Mouse (Mus musculus): ENCODE measurements around the gene Klhl20. TPM values are rescaled to one million over a fixed set of nuclear protein-coding genes. Genes with fewer than 3 reads are reported as not detected.

The Klhl20 gene
- total RNA-seq, 2 experiments from 2014 or later, result 19.5 to 20.1 TPM

DNA sequence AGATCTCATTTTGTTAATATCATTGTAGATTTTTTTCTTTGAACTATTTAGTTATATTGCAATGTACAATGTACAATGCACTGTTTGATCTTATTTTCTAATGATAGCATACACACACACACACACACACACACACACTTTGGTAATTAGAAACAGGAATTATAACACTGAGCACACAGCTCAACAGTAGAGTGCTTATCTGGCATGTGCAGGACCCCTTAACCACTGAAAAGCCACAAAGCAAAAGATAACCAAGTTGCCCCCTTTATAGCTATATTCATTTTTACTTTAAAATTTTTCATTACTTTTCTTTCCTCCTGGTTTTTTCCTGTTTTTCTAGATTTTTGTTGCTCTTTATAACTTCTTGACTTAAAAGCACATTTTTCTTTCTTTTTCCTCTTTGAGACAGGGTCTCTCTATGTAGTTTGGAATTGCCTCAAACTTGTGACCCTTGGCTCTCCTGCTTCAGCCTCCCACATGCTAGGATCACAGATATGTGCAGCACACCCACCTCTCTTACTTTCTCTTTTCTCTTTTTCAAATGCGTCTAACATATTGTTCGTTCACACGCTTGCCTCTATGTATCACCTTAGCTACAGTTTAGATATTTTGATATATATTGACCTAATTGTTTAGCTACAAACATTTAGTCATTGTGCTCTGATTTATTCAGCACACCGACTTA is 31.4 kb downstream of the Klhl20 start:
- intact Hi-C loops (cut with DNase I), result no loop called here
- DNase-seq (ENCODE audit: extremely low spot score in 1 of 2, low spot score in 2 of 2), result no peak

DNA sequence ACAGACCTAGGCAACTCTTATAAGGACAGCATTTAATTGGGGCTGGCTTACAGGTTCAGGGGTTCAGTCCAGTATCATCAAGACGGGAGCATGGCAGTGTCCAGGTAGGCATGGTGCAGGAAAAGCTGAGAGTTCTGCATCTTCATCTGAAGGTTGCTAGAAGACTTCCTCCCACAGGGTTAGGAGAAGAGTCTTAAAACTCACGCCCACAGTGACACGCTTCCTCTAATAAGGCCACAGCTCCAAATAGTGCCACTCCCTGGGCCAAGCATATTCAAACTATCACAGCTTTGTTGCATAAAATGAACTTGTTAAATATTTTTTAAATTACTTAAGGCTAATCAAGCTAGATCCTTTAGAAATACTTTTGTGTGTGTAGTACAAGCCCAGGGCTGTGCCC is 54.1 kb downstream of the Klhl20 start:
- intact Hi-C loops (cut with DNase I), result no loop called here
- no peak for DNase-seq (ENCODE audit: extremely low spot score in 1 of 2, low spot score in 2 of 2)

DNA sequence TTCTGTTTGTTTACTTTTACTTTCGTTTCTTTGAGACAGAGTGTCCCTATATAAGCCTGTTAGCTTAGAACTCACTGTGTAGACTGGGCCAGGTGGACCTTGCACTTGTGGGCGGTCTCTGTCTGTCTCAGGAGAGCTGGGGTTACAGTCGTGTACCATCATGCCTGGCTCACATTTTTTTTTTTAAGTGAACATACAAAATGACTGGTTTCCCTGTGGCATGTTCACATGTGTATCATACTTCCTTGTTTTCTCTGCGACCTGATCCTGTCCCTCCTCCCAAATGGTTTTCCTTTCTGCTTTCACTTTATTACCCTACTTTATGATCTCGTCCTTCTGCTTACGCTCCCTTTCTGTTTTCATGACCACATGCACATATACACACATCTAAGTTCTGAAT is 55.1 kb downstream of the Klhl20 start:
- DNase-seq (ENCODE audit: extremely low spot score in 1 of 2, low spot score in 2 of 2), result no peak
- intact Hi-C loops (cut with DNase I), result no loop called here

DNA sequence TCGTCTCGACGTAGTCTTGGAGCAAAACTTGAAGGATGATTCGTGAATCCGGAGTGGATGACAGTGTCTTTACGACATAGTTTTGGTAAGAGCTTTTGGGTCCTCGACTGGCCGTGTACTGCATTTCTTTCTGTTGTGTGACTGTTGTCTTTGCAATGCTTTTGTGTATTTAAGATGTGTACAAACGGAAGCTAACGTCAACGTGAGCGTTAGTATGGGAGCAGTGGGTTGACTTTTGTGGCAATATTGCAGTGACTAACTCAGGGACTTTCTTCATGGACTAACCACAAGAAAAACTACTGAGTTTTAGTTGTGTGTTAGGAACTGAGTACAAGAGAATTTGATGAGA is 60.1 kb downstream of the Klhl20 start:
- no peak for DNase-seq (ENCODE audit: extremely low spot score in 1 of 2, low spot score in 2 of 2)
- intact Hi-C loops (cut with DNase I), result no loop called here

DNA sequence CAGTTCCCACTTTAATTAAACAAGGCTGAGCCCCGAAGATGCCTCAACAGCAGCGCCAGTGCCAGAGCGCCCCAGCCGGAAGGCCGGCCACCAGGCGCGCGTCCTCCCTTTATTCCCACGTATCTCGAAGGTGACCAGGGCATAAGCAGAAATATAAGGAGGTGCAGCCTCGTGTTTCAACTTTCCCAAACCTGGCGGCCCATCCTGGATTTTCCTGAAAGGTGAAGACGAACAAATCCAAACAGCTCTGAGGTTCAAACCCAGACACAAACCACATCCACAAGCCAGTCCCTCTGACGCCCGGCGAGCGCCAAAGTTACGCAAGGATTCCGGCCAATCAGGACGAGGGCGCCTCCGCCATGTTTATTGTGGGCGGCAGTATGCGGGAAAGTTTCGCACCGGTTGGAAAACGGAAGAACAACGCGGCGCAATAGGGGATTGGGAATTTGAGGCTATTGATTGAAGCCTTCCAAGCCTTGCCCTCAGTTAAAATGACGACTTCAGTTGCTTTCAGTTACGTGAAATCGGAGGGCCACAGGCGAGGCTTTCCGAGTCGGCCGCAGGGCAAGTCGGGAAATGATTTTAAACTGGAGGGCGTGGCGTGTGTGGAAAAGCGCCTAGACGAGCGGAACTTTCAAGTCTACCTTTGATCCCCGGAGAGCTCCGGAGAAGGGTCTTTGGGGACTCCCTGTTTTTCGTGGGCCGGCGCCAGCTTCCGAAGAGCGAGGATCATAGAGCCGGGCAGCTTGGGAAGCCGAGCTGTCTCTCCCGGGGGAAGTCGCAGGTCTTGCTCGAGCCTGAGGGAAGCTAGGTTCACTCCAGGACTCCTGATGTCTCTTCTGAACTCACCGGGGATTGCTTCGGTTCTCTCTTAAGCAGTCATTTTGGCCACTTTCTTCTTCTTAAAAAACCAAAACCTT is 60.7 kb downstream of the Klhl20 start, which contains the start of the genes Dars2 and Cenpl:
TSS of gene Dars2 (minus strand) at position 307 of the 920 bp plus-strand sequence.
TSS of gene Cenpl (plus strand) at position 362 of the 920 bp plus-strand sequence.
- intact Hi-C loops (cut with DNase I), result no loop called here
- peak; percentile 96 to 98 for DNase-seq (ENCODE audit: extremely low spot score in 1 of 2, low spot score in 2 of 2)

DNA sequence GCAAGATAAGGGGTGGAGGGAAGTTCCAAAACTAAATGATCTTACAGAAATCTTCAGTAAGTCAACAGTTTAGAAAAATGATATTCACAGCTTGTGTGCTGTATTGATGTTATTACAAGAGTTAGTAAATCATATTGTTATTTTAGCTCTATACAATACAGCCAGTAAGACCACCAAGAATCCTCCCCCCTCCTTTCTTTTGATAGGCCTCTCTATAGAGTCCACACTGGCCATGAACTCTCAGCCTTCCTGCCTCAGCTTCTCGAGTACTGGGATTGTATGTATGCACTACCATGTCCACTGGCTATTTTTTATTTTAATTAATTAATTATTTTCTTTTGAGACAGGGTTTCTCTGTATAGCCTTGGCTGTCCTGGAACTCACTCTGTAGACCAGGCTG is 68.0 kb downstream of the Klhl20 start:
- DNase-seq (ENCODE audit: extremely low spot score in 1 of 2, low spot score in 2 of 2), result no peak
- intact Hi-C loops (cut with DNase I), result no loop called here

DNA sequence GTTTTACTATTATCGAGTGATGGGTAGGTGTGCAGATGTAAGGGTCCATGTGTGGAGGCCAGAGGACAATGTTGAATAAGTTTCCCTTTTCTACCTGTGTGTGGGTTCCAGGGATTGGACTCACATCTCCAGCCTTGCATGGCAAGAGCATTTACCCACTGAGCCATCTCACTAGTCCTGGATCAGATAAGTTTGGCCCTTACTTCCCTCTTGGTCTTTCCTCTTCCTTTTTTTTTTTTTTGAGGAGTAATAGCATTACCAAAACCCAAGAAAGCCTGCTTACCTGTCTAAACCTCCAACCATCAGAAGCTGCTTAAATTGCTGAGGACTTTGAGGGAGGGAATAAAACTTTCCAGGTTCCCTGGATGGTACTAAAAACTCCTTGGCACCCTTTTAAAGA is 74.1 kb downstream of the Klhl20 start:
- DNase-seq (ENCODE audit: extremely low spot score in 1 of 2, low spot score in 2 of 2), result no peak
- intact Hi-C loops (cut with DNase I), result no loop called here

DNA sequence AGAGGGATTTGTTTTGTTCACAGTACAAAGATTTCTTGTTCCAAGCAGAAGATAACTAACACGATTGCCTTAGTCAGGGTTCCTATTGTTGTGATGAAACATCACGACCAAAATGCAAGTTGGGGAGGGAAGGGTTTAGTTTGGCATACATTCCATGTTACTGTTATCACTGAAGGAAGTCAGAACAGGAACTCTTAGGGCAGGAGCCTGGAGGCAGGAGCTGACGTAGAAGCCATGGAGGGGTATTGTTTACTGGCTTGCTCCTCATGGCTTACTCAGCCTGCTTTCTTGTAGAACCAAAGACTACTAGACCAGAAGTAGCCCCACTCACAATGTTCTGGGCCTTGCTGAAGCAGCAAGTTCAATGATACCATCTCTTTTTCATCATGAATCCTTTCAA is 84.3 kb downstream of the Klhl20 start:
- DNase-seq (ENCODE audit: extremely low spot score in 1 of 2, low spot score in 2 of 2), result no peak
- intact Hi-C loops (cut with DNase I), result no loop called here

DNA sequence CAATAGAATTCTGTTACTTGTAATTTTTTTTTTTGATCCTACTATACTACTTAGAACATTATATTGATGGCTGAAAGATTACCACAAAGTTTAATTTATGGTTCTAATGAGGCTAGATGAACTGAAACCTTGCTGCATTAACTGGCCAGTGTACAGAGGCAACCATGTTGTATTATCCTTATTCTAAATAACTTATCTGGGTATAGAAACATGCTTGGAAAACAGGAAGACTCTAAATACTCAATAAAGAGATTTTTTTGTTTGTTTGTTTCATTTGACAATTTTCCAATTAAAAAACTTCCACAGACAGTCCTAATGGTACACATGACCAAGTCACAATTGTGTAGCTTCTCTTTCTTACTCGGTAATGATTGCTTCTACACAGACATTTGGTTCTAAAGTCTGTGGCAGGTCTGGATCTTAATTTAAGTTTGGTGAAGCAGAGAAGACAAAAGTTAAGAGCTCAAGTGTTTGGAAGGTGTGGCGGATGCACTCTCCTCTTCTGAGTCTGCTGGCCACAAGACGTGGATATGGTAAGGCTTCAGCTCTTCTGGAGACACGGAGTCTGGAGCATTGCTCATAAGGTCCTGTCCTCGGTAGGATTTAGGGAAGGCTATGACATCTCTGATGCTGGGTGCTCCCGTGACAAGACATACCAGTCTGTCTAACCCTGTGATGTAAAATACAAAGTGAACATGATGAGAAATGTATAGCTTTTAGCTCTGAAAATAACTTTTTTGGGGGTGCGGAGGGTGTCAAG is 89.9 kb downstream of the Klhl20 start:
- intact Hi-C loops (cut with DNase I), result no loop called here
- DNase-seq (ENCODE audit: extremely low spot score in 1 of 2, low spot score in 2 of 2), result no peak

DNA sequence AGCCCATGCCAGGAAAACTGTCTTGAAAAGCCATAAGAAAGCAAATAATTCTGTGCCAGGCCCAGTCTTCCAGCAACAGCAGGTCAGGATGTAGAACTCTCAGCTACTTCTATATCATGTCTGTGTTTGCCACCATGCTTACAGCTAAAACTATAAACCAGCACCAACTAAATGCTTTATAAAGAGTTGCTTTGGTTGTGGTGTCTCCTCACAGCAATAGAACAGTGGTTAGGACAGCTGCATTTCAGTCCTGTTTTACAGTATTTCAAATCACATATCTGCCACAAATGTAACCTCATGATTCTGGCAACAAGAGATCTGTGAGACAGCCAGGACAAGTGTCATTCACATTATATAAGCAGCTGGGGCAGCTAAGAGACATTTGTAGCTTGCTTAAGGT is 90.5 kb downstream of the Klhl20 start:
- DNase-seq (ENCODE audit: extremely low spot score in 1 of 2, low spot score in 2 of 2), result no peak
- intact Hi-C loops (cut with DNase I), result no loop called here

DNA sequence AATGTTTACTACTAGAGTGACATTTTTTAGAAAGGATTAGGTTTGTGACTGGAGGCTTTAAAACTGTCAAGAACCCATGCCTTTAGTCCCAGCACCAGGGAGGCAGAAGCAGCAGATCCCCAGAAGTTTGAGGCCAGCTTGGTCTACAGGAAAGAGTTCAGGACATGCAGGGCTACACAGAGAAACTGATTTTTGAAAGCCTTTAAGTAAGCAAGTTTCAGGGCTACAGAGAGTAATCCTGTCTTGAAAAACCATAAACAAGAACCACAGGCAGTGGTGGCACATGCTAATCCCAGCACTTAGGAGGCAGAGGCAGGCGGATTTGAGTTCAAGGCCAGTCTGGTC is 90.9 kb downstream of the Klhl20 start:
- intact Hi-C loops (cut with DNase I), result no loop called here
- DNase-seq (ENCODE audit: extremely low spot score in 1 of 2, low spot score in 2 of 2), result no peak

DNA sequence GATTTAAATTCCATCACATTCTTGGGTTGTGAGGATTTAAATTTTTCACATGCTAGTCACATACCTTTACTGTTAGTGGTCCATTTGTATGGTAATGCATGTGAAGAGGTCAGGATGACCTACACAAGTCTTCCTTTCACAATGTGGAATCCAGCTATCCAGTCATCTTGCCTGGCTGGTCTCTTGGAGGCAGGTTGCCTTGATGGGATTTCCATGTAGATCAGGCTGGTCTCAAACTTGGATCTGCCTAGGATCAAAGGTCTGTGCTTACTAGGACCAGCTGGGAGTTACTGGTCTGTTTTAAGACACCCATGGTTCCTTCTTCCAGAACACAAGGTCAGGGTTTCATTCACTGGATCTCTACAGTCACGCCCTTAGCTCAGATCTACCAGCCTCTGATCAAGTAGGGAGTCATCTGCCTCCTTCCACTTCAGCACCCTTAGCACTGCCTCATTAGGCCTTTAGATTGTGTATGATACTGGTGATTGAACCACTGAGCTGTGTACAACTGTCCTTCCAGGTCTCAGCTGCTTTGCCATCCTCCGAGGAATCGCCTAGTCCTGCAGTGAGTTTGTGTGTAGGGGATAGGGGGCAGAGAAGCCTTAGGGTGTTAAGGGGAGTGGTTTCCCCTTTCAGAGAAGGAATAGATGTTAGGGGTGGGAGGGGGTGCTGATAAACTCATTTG is 91.4 kb downstream of the Klhl20 start:
- no peak for DNase-seq (ENCODE audit: extremely low spot score in 1 of 2, low spot score in 2 of 2)
- intact Hi-C loops (cut with DNase I), result no loop called here

DNA sequence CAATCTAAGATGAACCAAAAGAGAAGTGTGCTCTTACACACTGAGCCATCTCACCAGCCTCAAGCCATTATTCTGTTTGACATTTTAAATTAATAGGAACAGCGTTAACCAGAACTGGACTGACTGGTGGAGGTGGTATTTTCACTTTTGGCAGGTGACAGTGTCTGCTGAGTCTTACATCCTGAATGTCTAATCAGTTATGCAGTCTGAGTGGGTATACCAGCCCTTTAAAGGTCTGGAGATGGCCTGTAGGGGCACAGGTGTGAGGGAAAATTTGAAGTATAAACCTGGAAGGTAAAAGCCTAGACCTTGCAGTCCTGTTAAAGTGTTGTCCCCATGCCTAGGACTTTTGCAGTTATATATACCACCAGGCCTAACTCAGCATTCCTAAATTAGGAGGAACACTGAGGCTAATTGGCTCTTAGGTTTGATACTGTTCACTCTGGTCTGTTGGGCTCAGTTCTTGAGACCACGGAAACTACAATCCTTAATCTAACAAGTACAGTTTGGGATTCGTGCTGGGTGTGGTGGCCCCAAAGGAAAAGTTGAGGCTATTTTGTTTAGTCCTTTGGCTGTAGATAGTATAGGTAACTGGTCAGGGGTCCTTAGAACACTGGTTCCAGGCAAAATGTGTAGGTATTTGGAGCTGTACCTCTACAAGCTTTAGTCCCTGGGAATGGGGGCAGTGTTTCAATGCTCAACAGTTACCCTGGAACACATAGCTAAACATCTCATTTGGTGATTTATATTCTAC is 92.2 kb downstream of the Klhl20 start:
- DNase-seq (ENCODE audit: extremely low spot score in 1 of 2, low spot score in 2 of 2), result no peak
- intact Hi-C loops (cut with DNase I), result no loop called here

Other genes with a start within 250 kb of the Klhl20 start
- gene Rc3h1, start 225.1 kb downstream of the Klhl20 start, total RNA-seq (2021), result 10 to 100 TPM; 37.6 to 43.2 TPM
- gene Serpinc1, start 152.9 kb downstream of the Klhl20 start, total RNA-seq (2021), result under 1 TPM; 0.11 to 0.24 TPM
- gene Zbtb37, start 96.7 kb downstream of the Klhl20 start, total RNA-seq (2021), result 10 to 100 TPM; 18.4 to 29.5 TPM
- 10 to 100 TPM; 23.3 to 27.8 TPM for gene Dars2, start 60.9 kb downstream of the Klhl20 start, total RNA-seq (2021)
- gene Cenpl, start 60.8 kb downstream of the Klhl20 start, total RNA-seq (2021), result 1 to 10 TPM; 2.1 to 2.3 TPM
- gene Ankrd45, start 11.2 kb upstream of the Klhl20 start, total RNA-seq (2021), result 10 to 100 TPM; 39.6 to 45.7 TPM
- not detected for gene Tex50, start 27.8 kb upstream of the Klhl20 start, total RNA-seq (2021)
- 100 to 1,000 TPM; 192 to 206 TPM for gene Prdx6, start 119.7 kb upstream of the Klhl20 start, total RNA-seq (2021)

Measured in left cerebral cortex, postnatal 10 days (tissue).